Mouse (Mus musculus): ENCODE measurements around the gene Gm8246. TPM values are rescaled to one million over a fixed set of nuclear protein-coding genes. Genes with fewer than 3 reads are reported as not detected.
"Not testable (repeated sequence)": the region's sequence is repeated elsewhere in the genome, so short reads cannot be mapped to it uniquely, and the experiment has no call there.

Gene Gm8246
- not detected in 2 replicates for polyA plus RNA-seq (2014; fragmentation: Nextera tagmentation; extraction: Ambion mirVana)

GRCm38 (mm10) chr14:5477730-5478129, at the start of gene Gm8246:
TSS of gene Gm8246 (minus strand) at chr14:5477830.
- not testable (repeated sequence) for H3K9ac ChIP-seq; ATAC-seq (ENCODE audit: low FRiP score); H3K4me2 ChIP-seq (replicated peaks); H3K27me3 ChIP-seq (ENCODE audit: control insufficient read depth, insufficient read depth, low read length); H3K4me1 ChIP-seq (replicated peaks; ENCODE audit: control insufficient read depth, insufficient read depth, low read length); H3K36me3 ChIP-seq (replicated peaks; ENCODE audit: control insufficient read depth, insufficient read depth); H3K4me3 ChIP-seq (replicated peaks; ENCODE audit: low read length); DNase-seq (ENCODE audit: low spot score); H3K27ac ChIP-seq; H3K9me3 ChIP-seq (ENCODE audit: control insufficient read depth, low read length)
- no CpG with 5 or more reads among the region's 3 CpGs for WGBS

DNA sequence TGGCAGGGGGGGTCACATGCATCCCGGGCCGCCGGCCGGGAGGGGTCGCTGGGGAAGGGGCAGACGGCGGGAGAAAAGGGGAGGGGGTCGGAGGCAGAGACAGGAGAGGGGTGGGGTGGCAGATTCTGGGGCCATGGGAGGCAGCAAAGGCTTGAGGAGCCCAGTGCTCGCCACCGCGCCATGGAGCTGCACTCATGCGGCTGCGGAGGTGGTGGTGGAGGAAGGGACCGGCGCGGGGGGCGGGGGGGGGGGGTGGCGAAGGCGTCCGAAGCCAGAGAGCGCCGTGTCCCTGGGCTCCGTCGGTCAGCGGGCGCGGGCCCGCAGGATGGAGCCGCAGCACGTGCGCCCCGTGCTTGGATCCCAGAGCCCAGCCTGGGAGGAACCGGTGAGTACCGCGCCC, 23.7 kb upstream of the Gm8246 start, which contains the start of gene Gm3488:
TSS of gene Gm3488 (plus strand) at position 301 of the 400 bp plus-strand sequence.
- H3K4me1 ChIP-seq (replicated peaks; ENCODE audit: control insufficient read depth, insufficient read depth, low read length); H3K27me3 ChIP-seq (ENCODE audit: control insufficient read depth, insufficient read depth, low read length); H3K9me3 ChIP-seq (ENCODE audit: control insufficient read depth, low read length); H3K27ac ChIP-seq; H3K4me3 ChIP-seq (replicated peaks; ENCODE audit: low read length); DNase-seq (ENCODE audit: low spot score); H3K4me2 ChIP-seq (replicated peaks); H3K9ac ChIP-seq; ATAC-seq (ENCODE audit: low FRiP score); H3K36me3 ChIP-seq (replicated peaks; ENCODE audit: control insufficient read depth, insufficient read depth): not testable (repeated sequence)
- WGBS: no CpG with 5 or more reads among the region's 35 CpGs

GRCm38 (mm10) chr14:5483907-5484306, 6.3 kb upstream of the Gm8246 start, which contains the start of gene Gm3187:
TSS of gene Gm3187 (plus strand) at chr14:5484207.
- DNase-seq (ENCODE audit: low spot score); H3K9me3 ChIP-seq (ENCODE audit: control insufficient read depth, low read length): not testable (repeated sequence)
- WGBS: 91% methylated on average over 4 of the region's 5 CpGs

DNA sequence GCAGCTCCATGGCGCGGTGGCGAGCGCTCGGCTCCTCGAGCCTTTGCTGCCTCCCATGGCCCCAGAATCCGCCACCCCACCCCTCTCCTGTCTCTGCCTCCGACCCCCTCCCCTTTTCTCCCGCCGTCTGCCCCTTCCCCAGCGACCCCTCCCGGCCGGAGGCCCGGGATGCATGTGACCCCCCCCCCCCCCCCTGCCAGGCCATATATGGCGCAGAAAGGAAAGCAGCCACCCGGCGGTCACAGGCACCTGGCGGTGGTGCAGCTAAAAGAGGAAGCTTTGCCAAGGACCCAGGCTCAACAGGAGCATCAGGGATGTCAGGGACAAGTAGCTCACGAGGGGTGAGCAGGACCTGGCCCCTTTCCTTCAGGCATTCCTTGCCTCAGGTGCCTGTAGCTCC, 17.2 kb downstream of the Gm8246 start:
- 0 out of 2 replicates have a peak, but pooled peaks have one; percentile 60 for ATAC-seq (ENCODE audit: low FRiP score)
- no CpG with 5 or more reads among the region's 19 CpGs for WGBS

More at GRCm38 (mm10) chr14:5483907-5484306, 6.3 kb upstream of the Gm8246 start, which contains the start of gene Gm3187:
- H3K27me3 ChIP-seq (ENCODE audit: control insufficient read depth, insufficient read depth, low read length); H3K9ac ChIP-seq; ATAC-seq (ENCODE audit: low FRiP score); H3K4me3 ChIP-seq (replicated peaks; ENCODE audit: low read length); H3K27ac ChIP-seq; H3K4me2 ChIP-seq (replicated peaks); H3K4me1 ChIP-seq (replicated peaks; ENCODE audit: control insufficient read depth, insufficient read depth, low read length); H3K36me3 ChIP-seq (replicated peaks; ENCODE audit: control insufficient read depth, insufficient read depth): not testable (repeated sequence)

DNA sequence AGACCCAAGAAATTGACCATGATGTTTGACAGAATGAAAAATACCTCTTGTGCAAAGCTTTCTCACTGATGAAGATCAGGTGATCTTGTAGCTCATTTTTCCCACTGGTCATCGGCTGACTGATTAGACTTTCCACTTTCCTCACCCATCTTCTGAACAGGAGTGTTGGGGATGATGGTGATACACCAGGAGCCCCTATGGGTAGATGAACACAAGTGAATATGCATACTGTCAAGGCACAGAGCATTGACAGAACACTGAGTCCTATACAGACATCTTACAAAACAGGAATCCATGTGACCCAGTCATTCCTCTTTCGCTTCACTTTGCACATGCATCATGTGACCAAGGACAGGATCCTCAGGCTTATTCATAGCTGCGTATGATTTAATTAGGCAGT, 22.3 kb downstream of the Gm8246 start, which contains the start of gene Gm3194:
TSS of gene Gm3194 (minus strand) at position 101 of the 400 bp plus-strand sequence.
- not testable (repeated sequence) for DNase-seq (ENCODE audit: low spot score); H3K27me3 ChIP-seq (ENCODE audit: control insufficient read depth, insufficient read depth, low read length); H3K36me3 ChIP-seq (replicated peaks; ENCODE audit: control insufficient read depth, insufficient read depth); H3K4me3 ChIP-seq (replicated peaks; ENCODE audit: low read length); H3K9ac ChIP-seq; H3K9me3 ChIP-seq (ENCODE audit: control insufficient read depth, low read length); ATAC-seq (ENCODE audit: low FRiP score); H3K27ac ChIP-seq; H3K4me1 ChIP-seq (replicated peaks; ENCODE audit: control insufficient read depth, insufficient read depth, low read length); H3K4me2 ChIP-seq (replicated peaks)
- WGBS: no CpG with 5 or more reads among the region's 3 CpGs

More for the DNA sequence above, 17.2 kb downstream of the Gm8246 start:
- H3K36me3 ChIP-seq (replicated peaks; ENCODE audit: control insufficient read depth, insufficient read depth); H3K9ac ChIP-seq; H3K9me3 ChIP-seq (ENCODE audit: control insufficient read depth, low read length); H3K4me3 ChIP-seq (replicated peaks; ENCODE audit: low read length); H3K27me3 ChIP-seq (ENCODE audit: control insufficient read depth, insufficient read depth, low read length); H3K27ac ChIP-seq; H3K4me1 ChIP-seq (replicated peaks; ENCODE audit: control insufficient read depth, insufficient read depth, low read length); H3K4me2 ChIP-seq (replicated peaks); DNase-seq (ENCODE audit: low spot score): not testable (repeated sequence)

Other genes with a start within 250 kb of the Gm8246 start
- gene Gm3526, start 217.2 kb downstream of the Gm8246 start, polyA plus RNA-seq (2014; fragmentation: Nextera tagmentation; extraction: Ambion mirVana): not detected in 2 replicates
- not detected in 2 replicates for gene Gm3542, start 142.9 kb downstream of the Gm8246 start, polyA plus RNA-seq (2014; fragmentation: Nextera tagmentation; extraction: Ambion mirVana)
- gene Gm3500, start 88.8 kb downstream of the Gm8246 start, polyA plus RNA-seq (2014; fragmentation: Nextera tagmentation; extraction: Ambion mirVana): 0.95 and 1.7 TPM in 2 replicates
- 3.8 and 4.5 TPM in 2 replicates for gene Gm3194, start 22.4 kb downstream of the Gm8246 start, polyA plus RNA-seq (2014; fragmentation: Nextera tagmentation; extraction: Ambion mirVana)
- not detected in 2 replicates for gene Gm3187, start 6.4 kb upstream of the Gm8246 start, polyA plus RNA-seq (2014; fragmentation: Nextera tagmentation; extraction: Ambion mirVana)
- gene Gm3488, start 23.8 kb upstream of the Gm8246 start, polyA plus RNA-seq (2014; fragmentation: Nextera tagmentation; extraction: Ambion mirVana): 18.0 and 18.2 TPM in 2 replicates
- 0.15 TPM in 1 of 2 replicates, not detected in the other for gene Gm3532, start 60.7 kb upstream of the Gm8246 start, polyA plus RNA-seq (2014; fragmentation: Nextera tagmentation; extraction: Ambion mirVana)
- gene Gm8265, start 155.2 kb upstream of the Gm8246 start, polyA plus RNA-seq (2014; fragmentation: Nextera tagmentation; extraction: Ambion mirVana): not detected in 2 replicates
- not detected in 2 replicates for gene Gm9603, start 209.6 kb upstream of the Gm8246 start, polyA plus RNA-seq (2014; fragmentation: Nextera tagmentation; extraction: Ambion mirVana)

All from hindbrain, embryonic 14.5 days (tissue).